Mouse (Mus musculus): ENCODE measurements around the gene Ppp3ca. TPM values are rescaled to one million over a fixed set of nuclear protein-coding genes. Genes with fewer than 3 reads are reported as not detected.

The Ppp3ca gene
- polyA plus RNA-seq, 1 experiment from 2014 or later = 56.8 TPM

DNA sequence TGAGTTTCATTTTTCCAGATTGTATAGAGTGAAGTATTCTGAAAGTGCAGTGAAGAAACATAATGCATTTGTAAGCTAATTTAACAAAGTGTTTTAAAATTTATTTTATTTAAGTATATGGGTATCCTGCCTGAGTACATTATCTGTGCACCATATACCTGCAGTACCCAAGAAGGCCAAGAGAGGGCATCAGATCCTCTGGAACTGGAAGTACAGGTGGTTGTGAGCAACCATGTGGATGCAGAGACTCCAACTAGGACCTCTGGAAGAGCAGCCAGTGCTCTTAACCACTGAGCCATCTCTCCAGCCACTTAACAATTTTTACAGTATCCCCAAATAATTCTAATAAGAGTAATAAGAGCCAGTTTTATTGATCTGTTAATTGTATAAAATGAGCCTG is 225.6 kb downstream of the Ppp3ca start:
- ATAC-seq (ENCODE audit: insufficient number of reproducible peaks, insufficient read depth, low FRiP score, low read depth) = no peak
- no peaks in the 10 kb centered on the region for H3K4me1 ChIP-seq (ENCODE audit: control insufficient read depth, insufficient read depth, low read length)

DNA sequence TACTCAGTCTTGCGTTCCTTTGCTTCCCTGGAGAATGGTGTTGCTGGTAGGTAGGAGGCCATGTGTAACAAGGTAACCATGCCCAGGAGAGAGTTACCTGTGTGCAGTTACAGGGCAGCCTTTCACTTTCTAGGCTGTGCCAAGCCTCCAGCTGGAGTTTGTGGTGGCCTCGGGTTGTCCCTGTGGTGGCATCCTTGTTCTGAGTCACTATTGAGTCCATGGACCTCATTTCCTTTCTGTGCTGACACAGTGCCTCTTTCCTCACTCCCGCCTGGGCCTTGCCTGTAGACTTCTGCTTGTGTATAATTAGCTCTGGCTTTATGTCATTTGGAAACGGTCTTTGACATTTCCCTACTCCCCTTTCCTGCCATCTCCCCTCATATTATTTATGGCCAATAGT is 226.4 kb downstream of the Ppp3ca start:
- no peak overlapping the region for H3K4me3 ChIP-seq (ENCODE audit: low read depth, low read length)
- WGBS = 88% methylated on average over 4 of the region's 4 CpGs
- no peaks in the 10 kb centered on the region for H3K27me3 ChIP-seq (ENCODE audit: control insufficient read depth, insufficient read depth, low read length)
- H3K9ac ChIP-seq (replicated peaks; ENCODE audit: low read depth, low read length) = no peak overlapping the region
- H3K9me3 ChIP-seq (ENCODE audit: control insufficient read depth, low read depth, low read length) = no peaks in the 10 kb centered on the region
- H3K27ac ChIP-seq (ENCODE audit: low read length) = no peak overlapping the region
- H3K4me1 ChIP-seq (ENCODE audit: control insufficient read depth, insufficient read depth, low read length) = no peaks in the 10 kb centered on the region
- H3K36me3 ChIP-seq (ENCODE audit: control insufficient read depth, insufficient read depth, low read length) = 0 out of 2 replicates have a peak, but pooled peaks cover 2% of the 10 kb centered on the region
- no peak overlapping the region for H3K4me2 ChIP-seq (replicated peaks; ENCODE audit: low read depth, low read length)
- ATAC-seq (ENCODE audit: insufficient number of reproducible peaks, insufficient read depth, low FRiP score, low read depth) = no peak

More for the DNA sequence above, 225.6 kb downstream of the Ppp3ca start:
- 0 out of 2 replicates have a peak, but pooled peaks cover 2% of the 10 kb centered on the region for H3K36me3 ChIP-seq (ENCODE audit: control insufficient read depth, insufficient read depth, low read length)
- no peak overlapping the region for H3K9ac ChIP-seq (replicated peaks; ENCODE audit: low read depth, low read length)
- no peaks in the 10 kb centered on the region for H3K9me3 ChIP-seq (ENCODE audit: control insufficient read depth, low read depth, low read length)
- no peaks in the 10 kb centered on the region for H3K27me3 ChIP-seq (ENCODE audit: control insufficient read depth, insufficient read depth, low read length)
- H3K4me3 ChIP-seq (ENCODE audit: low read depth, low read length) = no peak overlapping the region
- no peak overlapping the region for H3K27ac ChIP-seq (ENCODE audit: low read length)
- H3K4me2 ChIP-seq (replicated peaks; ENCODE audit: low read depth, low read length) = no peak overlapping the region

DNA sequence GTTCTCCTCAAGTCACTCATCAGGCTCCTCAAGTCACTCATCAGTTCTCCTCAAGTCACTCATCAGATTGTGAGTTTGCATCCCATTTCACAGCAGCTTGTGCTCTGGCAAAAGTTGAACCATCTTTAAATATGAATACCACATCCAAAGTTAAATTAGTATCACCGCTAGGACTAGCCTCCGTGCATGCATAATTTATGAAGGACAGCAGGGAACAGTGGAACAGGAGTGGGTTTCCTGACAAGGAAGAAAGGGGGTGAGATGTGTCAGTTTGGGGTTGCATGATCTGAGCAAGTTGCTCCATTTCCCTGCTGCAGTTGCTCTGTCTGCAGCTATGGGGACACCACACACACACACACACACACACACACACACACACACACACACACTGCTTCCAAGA is 229.8 kb downstream of the Ppp3ca start:
- H3K4me2 ChIP-seq (replicated peaks; ENCODE audit: low read depth, low read length) = no peak overlapping the region
- no peaks in the 10 kb centered on the region for H3K4me1 ChIP-seq (ENCODE audit: control insufficient read depth, insufficient read depth, low read length)
- no peak overlapping the region for H3K27ac ChIP-seq (ENCODE audit: low read length)
- WGBS = 94% methylated on average over 2 of the region's 2 CpGs
- H3K9me3 ChIP-seq (ENCODE audit: control insufficient read depth, low read depth, low read length) = no peaks in the 10 kb centered on the region
- H3K9ac ChIP-seq (replicated peaks; ENCODE audit: low read depth, low read length) = no peak overlapping the region
- H3K27me3 ChIP-seq (ENCODE audit: control insufficient read depth, insufficient read depth, low read length) = no peaks in the 10 kb centered on the region
- H3K36me3 ChIP-seq (ENCODE audit: control insufficient read depth, insufficient read depth, low read length) = no peaks in the 10 kb centered on the region
- H3K4me3 ChIP-seq (ENCODE audit: low read depth, low read length) = no peak overlapping the region
- no peak for ATAC-seq (ENCODE audit: insufficient number of reproducible peaks, insufficient read depth, low FRiP score, low read depth)

DNA sequence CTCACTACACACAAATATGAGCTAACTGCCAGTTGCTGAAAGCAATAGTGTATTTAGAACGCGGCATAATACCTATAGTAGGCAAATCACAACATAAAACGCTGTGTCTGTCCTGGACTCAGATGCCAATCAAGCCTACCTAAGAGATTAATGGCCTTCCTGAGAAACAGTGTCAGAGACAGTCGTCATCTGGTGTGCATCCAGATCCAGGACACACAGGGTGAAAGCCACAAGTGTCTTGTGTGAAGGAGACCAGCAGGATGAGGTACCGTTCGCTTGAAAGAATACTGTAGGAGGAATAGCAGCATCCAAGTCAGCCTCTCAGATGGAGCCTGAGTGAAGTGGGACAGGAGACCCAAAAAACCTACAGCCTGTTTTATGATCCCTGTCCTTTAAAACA is 231.1 kb downstream of the Ppp3ca start:
- Histone ChIP-seq H3K4me1 (ENCODE audit: control insufficient read depth, insufficient read depth, low read length) (no peaks in the 10 kb centered on the region), H3K27me3 (ENCODE audit: control insufficient read depth, insufficient read depth, low read length) (no peaks in the 10 kb centered on the region), H3K36me3 (ENCODE audit: control insufficient read depth, insufficient read depth, low read length) (no peaks in the 10 kb centered on the region; the same call in 1 of the 2 replicates), H3K9ac (replicated peaks; ENCODE audit: low read depth, low read length) (no peak overlapping the region), H3K27ac (ENCODE audit: low read length) (no peak overlapping the region), H3K4me2 (replicated peaks; ENCODE audit: low read depth, low read length) (no peak overlapping the region), H3K9me3 (ENCODE audit: control insufficient read depth, low read depth, low read length) (no peaks in the 10 kb centered on the region), H3K4me3 (ENCODE audit: low read depth, low read length) (no peak overlapping the region)
- 93% methylated on average over 6 of the region's 6 CpGs for WGBS
- ATAC-seq (ENCODE audit: insufficient number of reproducible peaks, insufficient read depth, low FRiP score, low read depth) = no peak

DNA sequence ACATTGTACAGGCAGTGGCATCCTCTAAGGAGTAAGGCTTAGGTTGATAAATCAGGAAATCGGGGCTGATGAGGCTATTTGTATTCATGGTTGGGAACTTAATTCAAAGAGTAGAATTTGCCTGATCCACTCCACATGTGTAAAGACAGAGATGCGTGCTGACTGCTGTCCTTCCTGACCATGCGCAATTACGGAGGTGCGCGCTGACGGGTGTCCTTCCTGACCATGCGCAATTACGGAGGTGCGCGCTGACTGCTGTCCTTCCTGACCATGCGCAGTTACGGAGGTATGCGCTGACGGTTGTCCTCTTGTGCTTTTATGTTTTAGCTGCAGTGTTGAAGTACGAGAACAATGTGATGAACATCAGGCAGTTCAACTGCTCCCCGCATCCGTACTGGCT is 232.9 kb downstream of the Ppp3ca start:
- Histone ChIP-seq H3K27ac (ENCODE audit: low read length) (no peak overlapping the region), H3K4me1 (ENCODE audit: control insufficient read depth, insufficient read depth, low read length) (no peaks in the 10 kb centered on the region), H3K9ac (replicated peaks; ENCODE audit: low read depth, low read length) (no peak overlapping the region), H3K27me3 (ENCODE audit: control insufficient read depth, insufficient read depth, low read length) (no peaks in the 10 kb centered on the region), H3K9me3 (ENCODE audit: control insufficient read depth, low read depth, low read length) (no peaks in the 10 kb centered on the region), H3K36me3 (ENCODE audit: control insufficient read depth, insufficient read depth, low read length) (no peaks in the 10 kb centered on the region; the same call in 1 of the 2 replicates), H3K4me3 (ENCODE audit: low read depth, low read length) (no peak overlapping the region), H3K4me2 (replicated peaks; ENCODE audit: low read depth, low read length) (no peak overlapping the region)
- WGBS = 96% methylated on average over 18 of the region's 18 CpGs
- no peak for ATAC-seq (ENCODE audit: insufficient number of reproducible peaks, insufficient read depth, low FRiP score, low read depth)

DNA sequence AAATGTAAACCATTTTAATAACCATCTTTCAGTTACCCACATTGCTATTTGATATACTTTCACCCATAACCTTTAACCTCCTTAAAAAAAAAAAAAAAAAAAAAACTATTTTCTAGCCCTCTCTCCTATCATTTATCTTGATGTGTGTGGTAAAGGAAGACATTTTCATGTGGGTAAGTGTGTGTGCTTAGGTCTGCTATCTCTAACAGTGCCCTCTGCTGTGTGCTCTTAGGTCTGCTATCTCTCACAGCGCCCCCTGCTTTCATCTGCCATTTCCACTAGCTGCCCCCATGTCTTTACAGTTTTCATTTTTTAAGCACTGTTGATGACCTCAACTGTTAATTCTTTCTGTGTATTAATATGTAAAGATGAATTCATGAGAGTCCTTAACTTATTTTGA is 235.7 kb downstream of the Ppp3ca start:
- Histone ChIP-seq H3K9ac (replicated peaks; ENCODE audit: low read depth, low read length) (no peak overlapping the region), H3K27ac (ENCODE audit: low read length) (no peak overlapping the region), H3K36me3 (ENCODE audit: control insufficient read depth, insufficient read depth, low read length) (no peaks in the 10 kb centered on the region; the same call in 1 of the 2 replicates), H3K4me3 (ENCODE audit: low read depth, low read length) (no peak overlapping the region), H3K4me2 (replicated peaks; ENCODE audit: low read depth, low read length) (no peak overlapping the region), H3K27me3 (ENCODE audit: control insufficient read depth, insufficient read depth, low read length) (no peaks in the 10 kb centered on the region), H3K4me1 (ENCODE audit: control insufficient read depth, insufficient read depth, low read length) (no peaks in the 10 kb centered on the region), H3K9me3 (ENCODE audit: control insufficient read depth, low read depth, low read length) (no peaks in the 10 kb centered on the region)
- WGBS = 52% methylated on average over 1 of the region's 1 CpGs
- no peak for ATAC-seq (ENCODE audit: insufficient number of reproducible peaks, insufficient read depth, low FRiP score, low read depth)

DNA sequence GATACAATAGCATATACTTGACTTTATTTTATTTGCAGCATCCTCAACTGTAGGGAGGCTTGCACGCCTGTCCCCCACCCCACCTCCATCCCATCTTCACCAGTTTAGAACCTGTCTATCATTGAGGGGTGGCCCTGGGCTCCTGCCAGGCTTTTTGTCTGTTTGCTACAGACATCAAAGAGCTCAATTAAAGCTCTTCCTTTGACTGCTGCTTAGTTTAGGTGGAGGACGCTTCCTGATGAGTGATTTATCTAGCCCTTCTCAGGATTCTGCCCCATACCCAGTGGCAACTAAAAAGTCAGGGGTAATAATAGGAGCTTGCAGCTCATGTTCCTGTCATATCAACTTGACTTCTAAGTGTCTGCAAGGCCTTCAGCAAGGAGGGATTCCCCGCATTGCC is 239.6 kb downstream of the Ppp3ca start:
- 58% methylated on average over 3 of the region's 3 CpGs for WGBS
- Histone ChIP-seq H3K9ac (replicated peaks; ENCODE audit: low read depth, low read length) (no peak overlapping the region), H3K4me1 (ENCODE audit: control insufficient read depth, insufficient read depth, low read length) (no peaks in the 10 kb centered on the region), H3K4me2 (replicated peaks; ENCODE audit: low read depth, low read length) (no peak overlapping the region), H3K36me3 (ENCODE audit: control insufficient read depth, insufficient read depth, low read length) (no peaks in the 10 kb centered on the region; the same call in 1 of the 2 replicates), H3K27me3 (ENCODE audit: control insufficient read depth, insufficient read depth, low read length) (no peaks in the 10 kb centered on the region), H3K27ac (ENCODE audit: low read length) (no peak overlapping the region), H3K4me3 (ENCODE audit: low read depth, low read length) (no peak overlapping the region), H3K9me3 (ENCODE audit: control insufficient read depth, low read depth, low read length) (no peaks in the 10 kb centered on the region)
- ATAC-seq (ENCODE audit: insufficient number of reproducible peaks, insufficient read depth, low FRiP score, low read depth) = no peak

DNA sequence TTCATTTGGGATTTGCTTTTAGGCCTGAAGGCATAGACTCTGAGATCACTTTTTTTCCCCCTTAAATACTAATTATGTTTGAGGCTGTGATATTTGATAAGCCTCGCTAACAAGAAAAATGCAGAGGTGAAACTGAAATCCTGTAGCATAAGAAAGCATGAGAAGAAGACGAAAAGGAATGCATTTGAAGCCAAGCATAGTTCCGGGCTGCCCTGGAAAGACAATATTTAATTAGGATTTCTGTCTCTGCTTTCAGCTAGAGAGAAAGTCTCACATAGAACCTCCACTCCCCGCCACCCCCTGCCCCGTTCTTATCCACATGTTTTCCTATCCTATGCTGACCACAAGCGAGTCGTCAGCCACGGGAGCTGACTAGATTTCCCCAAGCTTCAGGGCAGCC is 241.4 kb downstream of the Ppp3ca start:
- H3K9ac ChIP-seq (replicated peaks; ENCODE audit: low read depth, low read length) = no peak overlapping the region
- no peaks in the 10 kb centered on the region for H3K36me3 ChIP-seq (ENCODE audit: control insufficient read depth, insufficient read depth, low read length)
- H3K27ac ChIP-seq (ENCODE audit: low read length) = no peak overlapping the region
- H3K9me3 ChIP-seq (ENCODE audit: control insufficient read depth, low read depth, low read length) = no peaks in the 10 kb centered on the region
- no peaks in the 10 kb centered on the region for H3K27me3 ChIP-seq (ENCODE audit: control insufficient read depth, insufficient read depth, low read length)
- no peak overlapping the region for H3K4me3 ChIP-seq (ENCODE audit: low read depth, low read length)
- no peak overlapping the region for H3K4me2 ChIP-seq (replicated peaks; ENCODE audit: low read depth, low read length)
- no peak for ATAC-seq (ENCODE audit: insufficient number of reproducible peaks, insufficient read depth, low FRiP score, low read depth)
- 83% methylated on average over 8 of the region's 8 CpGs for WGBS
- no peaks in the 10 kb centered on the region for H3K4me1 ChIP-seq (ENCODE audit: control insufficient read depth, insufficient read depth, low read length)

DNA sequence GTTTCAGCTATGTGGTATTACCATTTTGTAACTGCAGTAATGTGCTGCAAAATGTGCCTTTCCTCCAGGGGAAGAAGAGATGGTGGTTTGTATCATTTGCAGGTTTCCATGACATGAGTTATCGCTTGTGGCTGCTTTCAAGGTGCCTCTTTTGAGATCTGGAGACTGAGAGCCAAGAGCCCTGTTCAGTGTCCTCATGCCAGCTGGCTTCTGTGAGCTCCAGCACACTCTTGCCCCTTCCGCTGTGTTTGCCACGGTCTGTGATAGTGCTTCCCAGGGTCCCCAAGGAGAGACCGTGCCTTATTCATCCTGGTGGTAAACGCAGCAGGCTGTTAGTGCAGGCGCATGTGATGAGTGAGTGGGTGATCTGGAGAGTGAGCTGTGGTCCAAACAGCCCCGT is 247.2 kb downstream of the Ppp3ca start:
- no peaks in the 10 kb centered on the region for H3K9me3 ChIP-seq (ENCODE audit: control insufficient read depth, low read depth, low read length)
- H3K27ac ChIP-seq (ENCODE audit: low read length) = no peak overlapping the region
- no peaks in the 10 kb centered on the region for H3K36me3 ChIP-seq (ENCODE audit: control insufficient read depth, insufficient read depth, low read length)
- no peak overlapping the region for H3K4me3 ChIP-seq (ENCODE audit: low read depth, low read length)
- H3K4me1 ChIP-seq (ENCODE audit: control insufficient read depth, insufficient read depth, low read length) = no peaks in the 10 kb centered on the region
- ATAC-seq (ENCODE audit: insufficient number of reproducible peaks, insufficient read depth, low FRiP score, low read depth) = no peak
- no peaks in the 10 kb centered on the region for H3K27me3 ChIP-seq (ENCODE audit: control insufficient read depth, insufficient read depth, low read length)
- H3K4me2 ChIP-seq (replicated peaks; ENCODE audit: low read depth, low read length) = no peak overlapping the region
- WGBS = 85% methylated on average over 7 of the region's 7 CpGs
- H3K9ac ChIP-seq (replicated peaks; ENCODE audit: low read depth, low read length) = no peak overlapping the region
